Mouse (Mus musculus) stomach, postnatal 0 days (tissue): ENCODE measurements at regions not wholly inside any gene's neighbourhood (a gene's known extent, or its start where the extent isn't known, plus 50 kb on each side); places are given as distances from the start of the nearest gene placed in this dataset.
"Not testable (repeated sequence)": the region's sequence is repeated elsewhere in the genome, so short reads cannot be mapped to it uniquely, and the experiment has no call there.

Source experiments
- ATAC-seq: fragments of 200-750 bp; cut with Nextera tagmentation; 2 replicates; pipeline ENCODE4 v1.8.0; 2017; ENCODE audit not compliant: low FRiP score, low TSS enrichment
- DNase-seq: peaks from one replicate; pipeline ENCODE4 v3.0.0-alpha.2; 2016; ENCODE audit warnings: low spot score
- H3K27ac ChIP-seq: fragments of 300-500 bp; sonication (generic); replicated peaks from 2 replicates; pipeline ENCODE4 v1.5.1; 2014; ENCODE audit warnings: mild to moderate bottlenecking, control low read depth
- H3K27me3 ChIP-seq: fragments of 300-500 bp; sonication (generic); 2 replicates; pipeline ENCODE4 v1.6.1; 2014; ENCODE audit warnings: low read length; ENCODE audit not compliant: control insufficient read depth, insufficient read depth
- H3K36me3 ChIP-seq: fragments of 300-500 bp; sonication (generic); 2 replicates; pipeline ENCODE4 v1.6.1; 2014; ENCODE audit warnings: low read length, mixed read lengths; ENCODE audit not compliant: control insufficient read depth, insufficient read depth
- H3K4me1 ChIP-seq: fragments of 300-500 bp; sonication (generic); replicated peaks from 2 replicates; pipeline ENCODE4 v1.6.1; 2014; ENCODE audit warnings: antibody characterized with exemption; ENCODE audit not compliant: control insufficient read depth, insufficient read depth
- H3K4me2 ChIP-seq: fragments of 300-500 bp; sonication (generic); replicated peaks from 2 replicates; pipeline ENCODE4 v1.6.1; 2014; ENCODE audit warnings: low read depth, mild to moderate bottlenecking, control low read depth, moderate library complexity
- H3K4me3 ChIP-seq: fragments of 300-500 bp; sonication (generic); 2 replicates; pipeline ENCODE4 v1.5.1; 2014; ENCODE audit warnings: low read depth, low read length, control low read depth
- H3K9ac ChIP-seq: fragments of 300-500 bp; sonication (generic); 2 replicates; pipeline ENCODE4 v1.6.1; 2014; ENCODE audit warnings: mild to moderate bottlenecking, low read length, control low read depth, mixed read lengths
- H3K9me3 ChIP-seq: fragments of 300-500 bp; sonication (generic); 2 replicates; pipeline ENCODE4 v1.6.1; 2016; ENCODE audit warnings: low read length; ENCODE audit not compliant: control insufficient read depth
- CTCF ChIP-seq: IDR thresholded peaks from 2 replicates; pipeline ENCODE4 v1.5.1; 2016; ENCODE audit warnings: antibody characterized with exemption, low read depth, mild to moderate bottlenecking, moderate library complexity
- EP300 ChIP-seq: optimal IDR thresholded peaks from 2 replicates; pipeline ENCODE3; 2016; ENCODE audit warnings: antibody characterized with exemption
- WGBS: fragments of 180-500 bp; shearing (Covaris S2); extraction: QIAGEN DNeasy Blood & Tissue Kit; methylation state at CpG from one replicate; pipeline ENCODE4 v1.1.7; 2014; 5-methylcytosine and 5-hydroxymethylcytosine counted together

DNA sequence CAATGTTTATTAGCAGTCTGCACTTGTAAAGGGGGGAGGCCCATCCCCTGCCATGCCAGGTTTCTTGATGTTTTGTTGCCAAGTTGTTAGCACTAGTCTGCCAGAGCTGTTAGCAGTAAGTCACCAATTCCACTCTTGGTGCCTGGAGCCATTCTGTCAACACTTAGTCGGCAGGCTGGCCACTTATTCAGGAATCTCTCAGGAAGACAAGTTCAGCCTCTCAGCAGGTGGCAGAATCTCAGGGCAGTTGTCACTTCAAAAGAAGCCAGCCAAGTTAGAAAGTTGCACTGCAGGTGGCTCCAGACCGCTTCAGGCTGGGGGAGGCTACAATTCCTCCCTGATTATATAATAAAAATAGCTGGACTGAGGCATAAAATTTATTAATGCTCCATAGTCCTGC is 424.2 kb downstream of the Cdh10 start:
- not testable (repeated sequence) for H3K4me2 ChIP-seq, H3K9ac ChIP-seq, H3K4me1 ChIP-seq, ATAC-seq, H3K36me3 ChIP-seq, H3K4me3 ChIP-seq, DNase-seq, H3K27ac ChIP-seq, H3K27me3 ChIP-seq, H3K9me3 ChIP-seq
- 60% methylated on average over 2 of the region's 2 CpGs for WGBS

DNA sequence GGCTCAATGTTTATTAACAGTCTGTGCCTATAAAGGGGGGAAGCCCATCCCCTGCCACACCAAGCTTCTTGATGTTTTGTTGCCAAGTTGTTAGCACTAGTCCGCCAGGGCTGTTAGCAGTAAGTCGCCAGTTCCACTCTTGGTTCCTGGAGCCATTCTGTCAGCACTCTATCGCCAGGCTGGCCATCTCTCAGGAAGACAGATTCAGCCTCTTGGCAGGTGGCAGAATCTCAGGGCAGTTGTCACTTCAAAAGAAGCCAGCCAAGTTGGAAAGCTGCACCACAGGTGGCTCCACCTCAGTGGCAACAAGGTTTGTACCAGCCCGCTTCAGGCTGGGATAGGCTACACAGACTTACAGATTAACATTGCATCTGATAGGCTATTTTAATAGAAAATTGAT is 428.7 kb downstream of the Cdh10 start:
- Histone ChIP-seq H3K4me1 (no peaks in the 10 kb centered on the region), H3K27me3 (no peaks in the 10 kb centered on the region), H3K9me3 (no peaks in the 10 kb centered on the region), H3K27ac (no peak overlapping the region), H3K36me3 (no peaks in the 10 kb centered on the region), H3K4me3 (no peak overlapping the region), H3K4me2 (no peak overlapping the region), H3K9ac (no peak overlapping the region)
- no peak for ATAC-seq
- TF ChIP-seq CTCF: no peak
- no peak for TF ChIP-seq EP300
- WGBS: 68% methylated on average over 4 of the region's 4 CpGs
- DNase-seq: no peak

DNA sequence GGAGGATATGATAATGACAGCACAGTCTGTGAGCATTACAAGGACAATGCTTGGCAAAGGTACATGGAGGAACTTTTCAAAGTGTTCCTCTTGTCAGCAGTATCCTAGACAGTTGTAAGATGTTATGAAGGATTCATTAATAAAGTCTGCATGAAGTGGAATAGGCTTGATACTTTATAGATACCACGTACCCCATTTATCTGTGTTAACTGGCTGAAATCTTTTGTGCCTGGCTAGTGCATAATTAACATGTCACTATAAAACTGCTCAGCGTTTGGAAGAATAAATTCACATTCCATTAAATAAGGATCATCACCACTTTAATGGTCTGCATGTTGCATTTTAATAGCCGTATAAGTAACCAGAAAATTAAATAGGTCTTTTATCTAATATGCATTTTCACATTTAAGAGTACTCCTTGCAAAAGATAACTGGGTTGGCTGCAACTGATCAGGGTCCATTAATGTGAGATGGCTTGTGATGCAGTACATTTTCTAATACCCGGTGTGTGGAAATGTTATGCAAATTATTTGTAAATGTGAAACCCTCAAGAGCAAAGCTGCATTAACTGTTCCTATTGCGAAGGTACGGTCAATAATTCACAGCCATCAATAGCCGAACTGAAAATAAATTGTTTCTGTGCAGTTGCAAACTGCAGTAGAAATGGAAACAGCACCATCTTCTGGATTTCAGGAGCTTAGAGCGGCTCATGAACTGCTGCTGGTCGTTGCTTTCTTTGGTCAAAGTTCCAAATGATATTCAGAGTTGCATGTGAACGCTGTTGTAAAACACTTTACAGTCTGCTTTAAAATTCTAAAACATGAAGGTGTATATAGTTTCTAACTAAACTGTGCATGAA is 457.4 kb downstream of the Cdh10 start:
- Histone ChIP-seq H3K36me3 (no peaks in the 10 kb centered on the region), H3K9me3 (no peaks in the 10 kb centered on the region), H3K4me2 (no peak overlapping the region), H3K27me3 (no peaks in the 10 kb centered on the region), H3K4me3 (no peak overlapping the region), H3K27ac (no peak overlapping the region), H3K4me1 (no peaks in the 10 kb centered on the region), H3K9ac (no peak overlapping the region)
- no peak for DNase-seq
- TF ChIP-seq CTCF (peak; percentile 63), EP300 (no peak)
- ATAC-seq: no peak
- WGBS: 43% methylated on average over 10 of the region's 10 CpGs

DNA sequence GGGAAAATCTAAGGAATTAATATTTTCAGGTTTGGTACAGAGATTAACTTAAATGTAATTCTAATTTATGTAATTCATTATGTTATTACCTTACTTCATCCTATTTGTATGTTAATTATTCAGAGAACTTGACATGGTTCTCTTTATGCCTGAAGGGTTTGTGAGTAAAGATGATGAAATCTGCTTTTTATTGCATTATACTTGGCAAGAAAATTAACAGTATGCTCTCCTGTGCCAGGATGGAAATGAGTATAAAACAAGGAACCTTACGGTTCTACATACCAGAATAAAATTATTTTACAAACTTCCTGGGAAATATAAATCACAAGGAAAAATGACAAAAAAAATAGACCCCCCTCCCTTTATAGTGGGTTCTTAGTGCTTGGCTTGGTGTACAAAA is 497.6 kb downstream of the Cdh10 start:
- DNase-seq (no peak), ATAC-seq (no peak)
- no peaks in the 10 kb centered on the region for H3K9me3 ChIP-seq
- no peaks in the 10 kb centered on the region for H3K4me1 ChIP-seq
- WGBS: 73% methylated on average over 1 of the region's 1 CpGs
- H3K4me3 ChIP-seq: no peak overlapping the region
- no peaks in the 10 kb centered on the region for H3K36me3 ChIP-seq
- H3K9ac ChIP-seq: no peak overlapping the region
- no peaks in the 10 kb centered on the region for H3K27me3 ChIP-seq
- H3K27ac ChIP-seq: no peak overlapping the region
- TF ChIP-seq EP300 (no peak), CTCF (no peak)
- no peak overlapping the region for H3K4me2 ChIP-seq

DNA sequence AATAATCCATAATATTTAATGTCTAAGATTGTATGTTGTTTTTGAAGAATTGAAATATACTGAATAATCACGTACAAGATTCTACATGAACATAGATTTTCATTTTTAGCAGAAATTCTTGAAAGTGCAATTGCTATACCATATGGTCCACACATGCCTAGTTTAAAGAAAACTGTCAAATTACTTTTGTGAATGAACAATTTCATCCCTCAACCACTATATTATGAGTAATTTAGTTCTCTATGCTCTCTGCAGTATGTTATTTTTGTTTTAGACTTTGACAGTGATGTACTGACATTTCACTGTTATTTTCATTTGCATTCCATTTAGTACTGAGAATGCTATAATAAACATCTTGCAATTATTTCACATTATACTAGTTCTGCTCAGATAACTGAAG is 537.6 kb downstream of the Cdh10 start:
- TF ChIP-seq CTCF (no peak), EP300 (no peak)
- Histone ChIP-seq H3K36me3 (no peaks in the 10 kb centered on the region), H3K4me3 (no peak overlapping the region), H3K27ac (no peak overlapping the region), H3K9me3 (no peaks in the 10 kb centered on the region), H3K27me3 (no peaks in the 10 kb centered on the region), H3K9ac (no peak overlapping the region), H3K4me1 (no peaks in the 10 kb centered on the region), H3K4me2 (no peak overlapping the region)
- ATAC-seq: no peak
- WGBS: 62% methylated on average over 1 of the region's 1 CpGs
- DNase-seq: no peak

DNA sequence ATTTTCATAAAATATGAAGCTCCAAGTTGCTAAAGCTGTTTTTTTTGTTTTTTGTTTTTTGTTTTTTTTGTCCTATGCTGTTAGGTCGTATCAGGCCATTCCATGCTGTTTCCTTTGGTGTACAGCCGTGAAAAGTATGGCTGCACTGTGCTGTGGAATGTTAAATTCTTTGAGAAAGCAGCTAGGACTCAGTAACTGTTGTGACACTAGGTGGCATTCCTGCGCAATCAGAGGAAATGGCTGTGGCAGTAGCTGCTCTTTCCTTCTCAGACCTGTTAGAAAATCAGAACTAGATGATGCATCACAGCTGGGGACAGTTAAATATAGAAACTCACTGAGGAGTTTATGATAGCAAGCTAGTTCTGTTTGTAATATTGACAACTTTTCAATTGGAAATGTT is 541.9 kb downstream of the Cdh10 start:
- ATAC-seq (no peak), DNase-seq (no peak)
- H3K4me1 ChIP-seq: no peaks in the 10 kb centered on the region
- no peaks in the 10 kb centered on the region for H3K27me3 ChIP-seq
- no peaks in the 10 kb centered on the region for H3K36me3 ChIP-seq
- 25% methylated on average over 3 of the region's 3 CpGs for WGBS
- H3K27ac ChIP-seq: no peak overlapping the region
- H3K4me3 ChIP-seq: no peak overlapping the region
- no peak overlapping the region for H3K9ac ChIP-seq
- H3K4me2 ChIP-seq: no peak overlapping the region
- TF ChIP-seq EP300: no peak
- peak; percentile 45; the same call in 1 of the 2 replicates for TF ChIP-seq CTCF
- H3K9me3 ChIP-seq: no peaks in the 10 kb centered on the region
